Mouse (Mus musculus) liver, postnatal 0 days (tissue): ENCODE results near the gene Sp1. TPM values are rescaled to one million over a fixed set of nuclear protein-coding genes. Genes with fewer than 3 reads are reported as not detected.

Source experiments
- ATAC-seq: fragments of 200-750 bp; cut with Nextera tagmentation; 2 replicates; pipeline ENCODE4 v1.8.0; 2017; ENCODE audit warnings: mild to moderate bottlenecking, moderate library complexity
- DNase-seq: peaks from one replicate; pipeline ENCODE4 v3.0.0-alpha.2; 2016
- H3K27ac ChIP-seq: fragments of 300-500 bp; sonication (generic); 2 replicates; pipeline ENCODE4 v1.5.1; 2014; ENCODE audit warnings: antibody characterized with exemption, moderate library complexity, mild to moderate bottlenecking, low read depth
- H3K27me3 ChIP-seq: fragments of 300-500 bp; sonication (generic); 2 replicates; pipeline ENCODE4 v1.6.1; 2014; ENCODE audit warnings: low read length, control low read depth, mixed read lengths; ENCODE audit not compliant: insufficient read depth
- H3K36me3 ChIP-seq: fragments of 300-500 bp; sonication (generic); replicated peaks from 2 replicates; pipeline ENCODE4 v1.6.1; 2014; ENCODE audit warnings: mild to moderate bottlenecking, control low read depth, low read length, moderate library complexity, mixed read lengths; ENCODE audit not compliant: insufficient read depth
- H3K4me1 ChIP-seq: fragments of 300-500 bp; sonication (generic); 2 replicates; pipeline ENCODE4 v1.6.1; 2014; ENCODE audit warnings: antibody characterized with exemption, mild to moderate bottlenecking, control low read depth; ENCODE audit not compliant: insufficient read depth
- H3K4me2 ChIP-seq: fragments of 300-500 bp; sonication (generic); 2 replicates; pipeline ENCODE4 v1.6.1; 2014; ENCODE audit warnings: low read depth, mild to moderate bottlenecking, low read length, moderate library complexity, mixed read lengths
- H3K4me3 ChIP-seq: fragments of 300-500 bp; sonication (generic); 2 replicates; pipeline ENCODE4 v1.5.1; 2014; ENCODE audit warnings: low read depth, low read length
- H3K9ac ChIP-seq: fragments of 300-500 bp; sonication (generic); replicated peaks from 2 replicates; pipeline ENCODE4 v1.6.1; 2014; ENCODE audit warnings: mild to moderate bottlenecking, moderate library complexity
- H3K9me3 ChIP-seq: fragments of 300-500 bp; sonication (generic); 2 replicates; pipeline ENCODE4 v1.6.1; 2016; ENCODE audit warnings: mild to moderate bottlenecking, control low read depth, low read length, mixed read lengths
- CTCF ChIP-seq: sonication (generic); IDR thresholded peaks from 2 replicates; pipeline ENCODE4 v1.5.1; 2016; ENCODE audit warnings: antibody characterized with exemption, low read depth
- EP300 ChIP-seq: IDR thresholded peaks from 2 replicates; pipeline ENCODE4 v1.6.1; 2016; ENCODE audit warnings: antibody characterized with exemption, low read depth, mild to moderate bottlenecking
- WGBS: fragments of 180-500 bp; shearing (Covaris S2); extraction: QIAGEN DNeasy Blood & Tissue Kit; methylation state at CpG from one replicate; pipeline ENCODE4 v1.1.7; 2014; ENCODE audit not compliant: insufficient replicate concordance; 5-methylcytosine and 5-hydroxymethylcytosine counted together
- polyA plus RNA-seq: library from polyadenylated mRNA; unstranded; fragments of >200 nt; fragmentation: Nextera tagmentation; extraction: Ambion mirVana; gene quantifications from 2 replicates; pipeline ENCODE4 v1.2.1, GENCODE M21; 2015

The Sp1 gene
- polyA plus RNA-seq, 1 experiment from 2014 or later = 2.9 TPM

- no peak for TF ChIP-seq EP300
- Histone ChIP-seq H3K27me3 (peaks cover 55% of the 10 kb centered on the region), H3K4me3 (no peak overlapping the region), H3K4me2 (no peak overlapping the region), H3K9ac (no peak overlapping the region), H3K4me1 (no peaks in the 10 kb centered on the region), H3K36me3 (no peaks in the 10 kb centered on the region), H3K27ac (no peak overlapping the region), H3K9me3 (no peaks in the 10 kb centered on the region)
- no peak for DNase-seq
- WGBS = 27% methylated on average over 7 of the region's 7 CpGs
- ATAC-seq = no peak
These were observed 39.7 kb upstream of the Sp1 start for GRCm38 (mm10) chr15:102366238-102366637.

DNA sequence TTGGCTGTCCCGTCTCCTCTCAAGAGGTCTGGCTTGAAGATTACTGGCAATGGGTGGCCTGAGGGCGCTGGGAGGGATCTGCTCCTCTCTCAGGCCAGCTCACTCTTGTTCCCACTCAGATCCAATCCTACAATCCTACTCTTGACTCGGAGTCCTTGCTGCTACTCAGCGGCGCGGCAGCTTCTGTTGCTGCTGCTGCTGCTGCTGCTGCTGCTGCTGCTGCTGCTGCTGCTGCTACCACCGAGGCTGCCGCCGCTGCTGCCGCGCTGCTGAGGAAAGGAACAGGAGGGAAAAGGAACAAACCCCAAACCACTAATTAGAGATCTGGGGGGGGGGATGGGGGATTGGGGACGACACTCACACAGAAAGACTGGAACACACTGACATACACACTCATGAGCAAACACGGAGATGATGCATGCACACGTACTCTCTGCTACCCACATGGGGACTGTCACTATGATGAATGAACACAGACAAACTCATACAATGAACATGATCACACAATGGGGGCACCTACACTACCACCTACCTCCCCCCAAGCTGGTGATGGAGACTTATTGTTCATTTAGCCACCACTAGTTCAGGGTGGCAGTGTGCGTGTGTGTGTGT is 39.1 kb upstream of the Sp1 start, which contains the start of gene Sp7:
Sp7 (minus strand) TSS at position 450 of the 612 bp plus-strand sequence.
- WGBS = 12% methylated on average over 11 of the region's 15 CpGs
- Histone ChIP-seq H3K4me2 (no peak within 1 kb of the TSS), H3K4me1 (no peaks in the 10 kb centered on the region), H3K36me3 (no peaks in the 10 kb centered on the region), H3K27ac (no peak within 1 kb of the TSS), H3K9me3 (no peaks in the 10 kb centered on the region), H3K27me3 (peaks cover 57% of the 10 kb centered on the region), H3K9ac (no peak within 1 kb of the TSS), H3K4me3 (no peak within 1 kb of the TSS)
- ATAC-seq = no peak
- TF ChIP-seq EP300 (no peak), CTCF (no peak)
- no peak for DNase-seq

DNA sequence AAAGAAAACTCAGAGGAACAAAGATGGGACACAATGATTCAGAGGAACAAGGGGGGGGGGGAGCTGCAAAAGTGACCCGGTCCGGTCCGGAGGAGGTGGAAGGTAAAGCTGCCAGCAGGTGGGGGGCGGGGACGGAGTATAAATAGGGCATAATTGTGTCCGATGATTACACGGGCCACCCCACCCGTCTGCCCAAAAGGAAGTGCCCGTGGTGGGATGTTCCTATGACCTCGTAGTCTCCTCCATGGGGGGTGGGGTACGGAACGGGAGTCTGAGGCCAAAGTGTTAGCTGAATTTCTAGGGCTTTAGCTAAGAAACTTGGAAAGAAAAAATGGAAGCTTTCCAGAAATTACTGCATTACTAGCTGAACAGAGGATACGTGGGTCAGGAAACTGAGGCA is 36.0 kb upstream of the Sp1 start:
- Histone ChIP-seq H3K4me3 (no peak overlapping the region), H3K9ac (no peak overlapping the region), H3K27ac (no peak overlapping the region), H3K9me3 (no peaks in the 10 kb centered on the region), H3K36me3 (no peaks in the 10 kb centered on the region), H3K4me2 (no peak overlapping the region; the same call in 1 of the 2 replicates), H3K27me3 (peaks cover 40% of the 10 kb centered on the region), H3K4me1 (no peaks in the 10 kb centered on the region)
- DNase-seq = no peak
- ATAC-seq = no peak
- WGBS = 21% methylated on average over 13 of the region's 13 CpGs
- TF ChIP-seq CTCF (no peak), EP300 (no peak)

- ATAC-seq = no peak
- TF ChIP-seq EP300 = no peak
- TF ChIP-seq CTCF = no peak
- H3K4me3 ChIP-seq = no peak overlapping the region
These were observed 35.2 kb upstream of the Sp1 start for GRCm38 (mm10) chr15:102370727-102371126.

GRCm38 (mm10) chr15:102376453-102377162 is 29.3 kb upstream of the Sp1 start:
- peaks cover 13% of the 10 kb centered on the region for H3K4me1 ChIP-seq
- H3K4me2 ChIP-seq = peak overlapping the region; percentile 98
- ATAC-seq (peak; percentile 87), DNase-seq (peak; percentile 82)
- TF ChIP-seq CTCF (no peak), EP300 (no peak)
- H3K27me3 ChIP-seq = peaks cover 4% of the 10 kb centered on the region; the same call in 1 of the 2 replicates
- H3K9me3 ChIP-seq = no peaks in the 10 kb centered on the region
- 2% methylated on average over 32 of the region's 43 CpGs for WGBS
- no peaks in the 10 kb centered on the region for H3K36me3 ChIP-seq
- peak overlapping the region; percentile 60; the same call in 1 of the 2 replicates for H3K27ac ChIP-seq
- peak overlapping the region; percentile 65 for H3K4me3 ChIP-seq
- H3K9ac ChIP-seq = peak overlapping the region; percentile 67

More at GRCm38 (mm10) chr15:102370727-102371126, 35.2 kb upstream of the Sp1 start:
- H3K9me3 ChIP-seq = no peaks in the 10 kb centered on the region
- H3K36me3 ChIP-seq = no peaks in the 10 kb centered on the region
- H3K4me2 ChIP-seq = no peak overlapping the region
- peaks cover 35% of the 10 kb centered on the region for H3K27me3 ChIP-seq
- 20% methylated on average over 10 of the region's 10 CpGs for WGBS
- H3K4me1 ChIP-seq = no peaks in the 10 kb centered on the region
- 0 out of 2 replicates have a peak overlapping the region, but pooled peaks have one; percentile 7 for H3K9ac ChIP-seq
- no peak for DNase-seq
- no peak overlapping the region for H3K27ac ChIP-seq

DNA sequence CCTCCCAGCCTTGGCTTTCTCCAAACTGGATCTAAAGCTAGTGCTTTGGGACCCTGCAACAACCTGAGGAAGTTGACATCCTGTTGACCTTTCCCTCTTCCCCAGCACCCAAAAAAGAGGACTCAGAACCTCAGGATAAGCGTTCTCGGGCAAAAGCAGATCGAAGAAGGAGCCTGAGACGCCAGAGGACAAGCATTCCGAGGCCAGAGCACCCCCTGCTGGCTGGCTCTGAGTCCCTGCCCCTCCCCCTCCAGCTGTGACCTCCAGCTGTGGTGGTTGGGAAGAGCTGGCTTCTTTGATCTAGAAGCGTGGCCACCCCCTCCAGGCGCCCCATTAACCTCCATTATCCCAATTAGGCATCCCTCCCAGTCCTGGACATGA is 28.8 kb upstream of the Sp1 start:
- H3K4me3 ChIP-seq = peak overlapping the region; percentile 65
- peak; percentile 88 for ATAC-seq
- no peaks in the 10 kb centered on the region for H3K36me3 ChIP-seq
- no peak for TF ChIP-seq EP300
- TF ChIP-seq CTCF = peak; percentile 96
- H3K9me3 ChIP-seq = no peaks in the 10 kb centered on the region
- peaks cover 13% of the 10 kb centered on the region for H3K4me1 ChIP-seq
- H3K27me3 ChIP-seq = no peaks in the 10 kb centered on the region
- H3K9ac ChIP-seq = peak overlapping the region; percentile 67
- H3K27ac ChIP-seq = peak overlapping the region; percentile 60; the same call in 1 of the 2 replicates
- H3K4me2 ChIP-seq = peak overlapping the region; percentile 98
- DNase-seq = peak; percentile 92
- 0% methylated on average over 7 of the region's 7 CpGs for WGBS
